Mouse (Mus musculus) erythroblast, embryonic 14.5 days (primary cell): Measurements from ENCODE around the gene Gon4l.
"Not testable (repeated sequence)": the region's sequence is repeated elsewhere in the genome, so short reads cannot be mapped to it uniquely, and the experiment has no call there.

Source experiments
- GATA1 ChIP-seq: IDR thresholded peaks from 2 replicates; pipeline ENCODE4 v1.6.1; 2012; ENCODE audit warnings: low read length, inconsistent platforms, mixed read lengths
- TAL1 ChIP-seq: IDR thresholded peaks from 3 replicates; pipeline ENCODE4 v1.6.1; 2012; ENCODE audit warnings: low read length, inconsistent platforms, mixed read lengths

- not testable (repeated sequence) for TF ChIP-seq GATA1, TAL1
Measured at GRCm38 (mm10) chr3:88786323-88786722, 48.7 kb upstream of the Gon4l start.
